Mouse (Mus musculus) testis, adult 2 months (tissue): ENCODE data around the gene Alpk1.

Experiments
- CTCF ChIP-seq: fragments of 200-500 bp; IDR thresholded peaks from 2 replicates; pipeline ENCODE4 v1.5.1; 2012; ENCODE audit warnings: low read depth, mild to moderate bottlenecking, inconsistent platforms, low read length, moderate library complexity; ENCODE audit not compliant: control insufficient read depth, insufficient read depth, insufficient replicate concordance
- POLR2A ChIP-seq: fragments of 200-500 bp; IDR thresholded peaks from 2 replicates; pipeline ENCODE4 v1.6.1; 2012; ENCODE audit warnings: low read depth, mild to moderate bottlenecking, inconsistent platforms, low read length, moderate library complexity; ENCODE audit not compliant: control insufficient read depth

GRCm38 (mm10) chr3:127823886-127824863 is 43.8 kb upstream of the Alpk1 start:
- TF ChIP-seq POLR2A (no peak), CTCF (no peak)
